Mouse (Mus musculus) kidney, postnatal 4 days (tissue): ENCODE results near the gene Reep3.
"Not testable (repeated sequence)": the region's sequence is repeated elsewhere in the genome, so short reads cannot be mapped to it uniquely, and the experiment has no call there.

Experiments used
- DNase-seq, 2 experiments: peaks; one replicate each; pipeline ENCODE4 v3.0.0; 2021; ENCODE audit warnings: mixed read lengths in 2 of 2

The Reep3 gene

GRCm38 (mm10) chr10:67010521-67010920, 86.2 kb downstream of the Reep3 start:
- no peak for DNase-seq

- peak; percentile 42 to 66 for DNase-seq
These were observed 92.2 kb downstream of the Reep3 start for GRCm38 (mm10) chr10:67004527-67005042.

- DNase-seq, result peak; percentile 76 to 84
These were observed 92.8 kb downstream of the Reep3 start for GRCm38 (mm10) chr10:67003743-67004526.

GRCm38 (mm10) chr10:67003009-67003742, 93.6 kb downstream of the Reep3 start:
- DNase-seq, result peak; percentile 71 to 82

GRCm38 (mm10) chr10:67002207-67003008, 94.3 kb downstream of the Reep3 start:
- DNase-seq, result peak; percentile 88 to 94

GRCm38 (mm10) chr10:67000958-67001615, 95.7 kb downstream of the Reep3 start:
- not testable (repeated sequence) for DNase-seq

- DNase-seq, result no peak
These were observed 96.6 kb downstream of the Reep3 start for GRCm38 (mm10) chr10:67000136-67000535.

- DNase-seq, result no peak
These were observed 98.0 kb downstream of the Reep3 start for GRCm38 (mm10) chr10:66998770-66999169.

- peak in 1 of 2 experiments; percentile 11 for DNase-seq
These were observed 101.6 kb downstream of the Reep3 start for GRCm38 (mm10) chr10:66995181-66995580.

- peak in 1 of 2 experiments; percentile 14 for DNase-seq
These were observed 102.3 kb downstream of the Reep3 start for GRCm38 (mm10) chr10:66994469-66994868.

GRCm38 (mm10) chr10:66992591-66992990, 104.2 kb downstream of the Reep3 start:
- no peak for DNase-seq

- no peak for DNase-seq
These were observed 106.2 kb downstream of the Reep3 start for GRCm38 (mm10) chr10:66990506-66990905.

GRCm38 (mm10) chr10:66983043-66983442, 113.7 kb downstream of the Reep3 start:
- no peak for DNase-seq

- no peak for DNase-seq
These were observed 118.5 kb downstream of the Reep3 start for GRCm38 (mm10) chr10:66978215-66978614.

GRCm38 (mm10) chr10:66977093-66977492, 119.7 kb downstream of the Reep3 start:
- DNase-seq, result no peak

- DNase-seq, result no peak
These were observed 121.3 kb downstream of the Reep3 start for GRCm38 (mm10) chr10:66975451-66975850.

- no peak for DNase-seq
These were observed 122.3 kb downstream of the Reep3 start for GRCm38 (mm10) chr10:66974417-66974816.

GRCm38 (mm10) chr10:66973866-66974265, 122.9 kb downstream of the Reep3 start:
- no peak for DNase-seq

- no peak for DNase-seq
These were observed 123.5 kb downstream of the Reep3 start for GRCm38 (mm10) chr10:66973274-66973673.

- no peak for DNase-seq
These were observed 126.2 kb downstream of the Reep3 start for GRCm38 (mm10) chr10:66970336-66971115.

GRCm38 (mm10) chr10:66969581-66969980, 127.2 kb downstream of the Reep3 start:
- no peak for DNase-seq
